ENCODE assay signal across 9 mouse cellular contexts in the genomic region with DNA sequence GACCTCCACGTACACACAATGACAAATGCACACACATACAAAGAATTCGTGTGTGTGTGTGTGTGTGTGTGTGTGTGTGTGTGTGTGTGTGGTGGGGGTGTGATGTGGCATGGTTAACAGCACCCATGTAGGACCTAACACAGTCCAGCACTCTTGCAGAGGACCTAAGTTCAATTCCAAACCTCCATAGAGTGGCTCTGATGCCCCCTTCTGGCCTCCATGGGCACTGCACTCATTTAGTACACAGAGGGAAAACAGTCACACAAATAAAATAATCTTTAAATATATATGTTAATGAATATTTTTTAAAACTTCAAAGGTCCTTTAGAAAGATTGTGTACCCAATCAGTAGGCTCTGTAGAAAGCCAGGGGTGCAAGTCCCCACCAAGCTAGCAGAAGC. TPM values are rescaled to one million over a fixed set of nuclear protein-coding genes. Genes with fewer than 3 reads are reported as not detected.
DNase-seq lines count a peak whose midpoint lies in the region; ATAC-seq lines count a peak whose summit lies in the region.
"Had no signal": no experiment of that assay in that cellular context is flagged by ENCODE, and none has a peak within 500 bp of the region (broad histone marks: within the 10 kb centered on the region; RNA-seq: fewer than 3 reads in every experiment).

No protein-coding gene starts in this region.

- H3K27me3 ChIP-seq in kidney, embryonic 15.5 days = peaks cover 4% of the 10 kb centered on the region; the same call in 1 of the 2 replicates
- peaks cover 6% of the 10 kb centered on the region; the same call in 1 of the 2 replicates for H3K27me3 ChIP-seq in embryonic facial prominence, embryonic 12.5 days
- peaks cover 24% of the 10 kb centered on the region for H3K27me3 ChIP-seq in forebrain, embryonic 13.5 days

- peak; percentile 65 for DNase-seq in adrenal gland, postnatal 10 days
- no peak for DNase-seq in adrenal gland, adult 8-10 months
- DNase-seq in kidney, postnatal 10 days = peak; percentile 77
- DNase-seq in B cell, adult 2 months = peak; percentile 34 to 40
- peak; percentile 57 for DNase-seq in thymus, postnatal 0 days (ENCODE audit: low spot score)

- H3K27ac ChIP-seq in kidney, embryonic 15.5 days = no peak overlapping the region
- H3K27ac ChIP-seq in embryonic facial prominence, embryonic 12.5 days = peak overlapping the region; percentile 13; the same call in 1 of the 2 replicates
- no peak overlapping the region for H3K27ac ChIP-seq in forebrain, embryonic 13.5 days
- H3K27ac ChIP-seq: limb, embryonic 15.5 days had no signal

- H3K4me3 ChIP-seq in kidney, embryonic 15.5 days (replicated peaks) = no peak overlapping the region
- H3K4me3 ChIP-seq in embryonic facial prominence, embryonic 12.5 days = no peak overlapping the region
- H3K4me3 ChIP-seq in forebrain, embryonic 13.5 days = no peak overlapping the region
- H3K4me3 ChIP-seq: limb, embryonic 15.5 days had no signal

- H3K4me2 ChIP-seq in kidney, embryonic 15.5 days = no peak overlapping the region
- H3K4me2 ChIP-seq in embryonic facial prominence, embryonic 12.5 days (replicated peaks) = no peak overlapping the region
- H3K4me2 ChIP-seq in forebrain, embryonic 13.5 days = no peak overlapping the region
- H3K4me2 ChIP-seq: limb, embryonic 15.5 days had no signal

- 74% methylated on average over 2 of the region's 2 CpGs for WGBS in kidney, embryonic 15.5 days
- 59% methylated on average over 2 of the region's 2 CpGs for WGBS in embryonic facial prominence, embryonic 12.5 days
- 74% methylated on average over 2 of the region's 2 CpGs for WGBS in forebrain, embryonic 13.5 days

- H3K36me3 ChIP-seq in kidney, embryonic 15.5 days = no peaks in the 10 kb centered on the region
- H3K36me3 ChIP-seq in embryonic facial prominence, embryonic 12.5 days = no peaks in the 10 kb centered on the region
- no peaks in the 10 kb centered on the region for H3K36me3 ChIP-seq in forebrain, embryonic 13.5 days (ENCODE audit: poor library complexity, severe bottlenecking)
- H3K36me3 ChIP-seq: limb, embryonic 15.5 days had no signal

- H3K4me1 ChIP-seq in kidney, embryonic 15.5 days = peaks cover 28% of the 10 kb centered on the region
- peaks cover 11% of the 10 kb centered on the region for H3K4me1 ChIP-seq in embryonic facial prominence, embryonic 12.5 days
- peaks cover 12% of the 10 kb centered on the region for H3K4me1 ChIP-seq in forebrain, embryonic 13.5 days

- no peak for ATAC-seq in kidney, embryonic 15.5 days (replicated peaks; ENCODE audit: low FRiP score)
- no peak for ATAC-seq in embryonic facial prominence, embryonic 12.5 days (ENCODE audit: insufficient number of reproducible peaks, insufficient read depth, low FRiP score, low TSS enrichment)
- no peak for ATAC-seq in forebrain, embryonic 13.5 days

- H3K9ac ChIP-seq in kidney, embryonic 15.5 days = no peak overlapping the region
- H3K9ac ChIP-seq in embryonic facial prominence, embryonic 12.5 days = no peak overlapping the region
- H3K9ac ChIP-seq in forebrain, embryonic 13.5 days = no peak overlapping the region
- H3K9ac ChIP-seq: limb, embryonic 15.5 days had no signal

- peaks cover 3% of the 10 kb centered on the region; the same call in 1 of the 2 replicates for H3K9me3 ChIP-seq in kidney, embryonic 15.5 days (replicated peaks)
- no peaks in the 10 kb centered on the region for H3K9me3 ChIP-seq in embryonic facial prominence, embryonic 12.5 days
- H3K9me3 ChIP-seq in forebrain, embryonic 13.5 days (replicated peaks) = no peaks in the 10 kb centered on the region
- H3K9me3 ChIP-seq: limb, embryonic 15.5 days had no signal

RNA-seq across cellular contexts. Expression of a gene that starts 5.7 kb away (rescaled TPM):
- 1 to 10 TPM; 1.0 to 1.1 TPM for total RNA-seq in adrenal gland, postnatal 10 days (2021)
- total RNA-seq in adrenal gland, adult 8-10 months (2022) = not detected
- polyA plus RNA-seq in kidney, embryonic 15.5 days (2015; fragmentation: Nextera tagmentation; extraction: Ambion mirVana) = 91.7 and 93.3 TPM in 2 replicates
- 24.4 and 28.1 TPM in 2 replicates for polyA plus RNA-seq in embryonic facial prominence, embryonic 12.5 days (2016; fragmentation: Nextera tagmentation; extraction: Ambion mirVana)
- polyA plus RNA-seq in thymus, postnatal 0 days (2015; fragmentation: Nextera tagmentation; extraction: Ambion mirVana) = 20.6 and 21.1 TPM in 2 replicates
- 0.40 and 1.0 TPM in 2 replicates for polyA plus RNA-seq in forebrain, embryonic 13.5 days (2015; fragmentation: Nextera tagmentation; extraction: Ambion mirVana)

RNA-seq across cellular contexts. Expression of a gene that starts 37.6 kb away (rescaled TPM):
- 10 to 100 TPM; 15.0 to 18.5 TPM for total RNA-seq in adrenal gland, postnatal 10 days (2021)
- total RNA-seq in adrenal gland, adult 8-10 months (2022) = 10 to 100 TPM; 14.3 to 28.0 (median 17.7) TPM
- polyA plus RNA-seq in kidney, embryonic 15.5 days (2015; fragmentation: Nextera tagmentation; extraction: Ambion mirVana) = 19.5 and 22.9 TPM in 2 replicates
- 6.2 and 6.3 TPM in 2 replicates for polyA plus RNA-seq in embryonic facial prominence, embryonic 12.5 days (2016; fragmentation: Nextera tagmentation; extraction: Ambion mirVana)
- 9.0 and 9.1 TPM in 2 replicates for polyA plus RNA-seq in thymus, postnatal 0 days (2015; fragmentation: Nextera tagmentation; extraction: Ambion mirVana)
- 0.60 and 1.2 TPM in 2 replicates for polyA plus RNA-seq in forebrain, embryonic 13.5 days (2015; fragmentation: Nextera tagmentation; extraction: Ambion mirVana)

RNA-seq across cellular contexts. Expression of a gene that starts 57.9 kb away (rescaled TPM):
- 100 to 1,000 TPM; 300 to 322 TPM for total RNA-seq in adrenal gland, postnatal 10 days (2021)
- total RNA-seq in adrenal gland, adult 8-10 months (2022) = 100 to 1,000 TPM; 301 to 395 (median 347) TPM
- polyA plus RNA-seq in kidney, embryonic 15.5 days (2015; fragmentation: Nextera tagmentation; extraction: Ambion mirVana) = 577 and 624 TPM in 2 replicates
- polyA plus RNA-seq in embryonic facial prominence, embryonic 12.5 days (2016; fragmentation: Nextera tagmentation; extraction: Ambion mirVana) = 602 and 657 TPM in 2 replicates
- polyA plus RNA-seq in thymus, postnatal 0 days (2015; fragmentation: Nextera tagmentation; extraction: Ambion mirVana) = 660 and 662 TPM in 2 replicates
- 667 and 695 TPM in 2 replicates for polyA plus RNA-seq in forebrain, embryonic 13.5 days (2015; fragmentation: Nextera tagmentation; extraction: Ambion mirVana)

Comparison
In these comparisons a context has a peak if more than half of its experiments do, and no peak if none do; other contexts are left out.
1. RNA of a gene that starts 5.7 kb away (polyA plus RNA-seq): 91.7 to 93.3 TPM in kidney, embryonic 15.5 days, 24.4 to 28.1 TPM in embryonic facial prominence, embryonic 12.5 days and 20.6 to 21.1 TPM in thymus, postnatal 0 days; 0.40 to 1.0 TPM in forebrain, embryonic 13.5 days; every median in the first group is over 10 times any median in the second.